Mouse (Mus musculus) E14TG2a.4 (cell line): ENCODE data around the gene Mettl7b.

Experiments used
- H3K27me3 ChIP-seq: 2 replicates; pipeline ENCODE4 v1.6.1; 2014; ENCODE audit warnings: low read length, control low read depth; ENCODE audit not compliant: insufficient read depth
- H3K36me3 ChIP-seq: 2 replicates; pipeline ENCODE4 v1.6.1; 2014; ENCODE audit warnings: low read length, control low read depth; ENCODE audit not compliant: insufficient read depth
- H3K4me1 ChIP-seq: replicated peaks from 2 replicates; pipeline ENCODE4 v1.6.1; 2014; ENCODE audit warnings: low read depth, low read length, control low read depth
- H3K4me3 ChIP-seq: replicated peaks from 2 replicates; pipeline ENCODE4 v1.5.1; 2014; ENCODE audit warnings: mild to moderate bottlenecking, low read length
- H3K9me3 ChIP-seq: 2 replicates; pipeline ENCODE4 v1.6.1; 2014; ENCODE audit warnings: low read length, control low read depth
- CTCF ChIP-seq: conservative IDR thresholded peaks from 2 replicates; pipeline ENCODE4 v1.5.1; 2014; ENCODE audit warnings: low read length
- NANOG ChIP-seq: IDR thresholded peaks from 2 replicates; pipeline ENCODE4 v1.6.1; 2014; ENCODE audit warnings: borderline replicate concordance, low read length, mixed read lengths
- POU5F1 ChIP-seq: IDR thresholded peaks from 2 replicates; pipeline ENCODE4 v1.6.1; 2014; ENCODE audit warnings: low read length, borderline replicate concordance

Gene Mettl7b

DNA sequence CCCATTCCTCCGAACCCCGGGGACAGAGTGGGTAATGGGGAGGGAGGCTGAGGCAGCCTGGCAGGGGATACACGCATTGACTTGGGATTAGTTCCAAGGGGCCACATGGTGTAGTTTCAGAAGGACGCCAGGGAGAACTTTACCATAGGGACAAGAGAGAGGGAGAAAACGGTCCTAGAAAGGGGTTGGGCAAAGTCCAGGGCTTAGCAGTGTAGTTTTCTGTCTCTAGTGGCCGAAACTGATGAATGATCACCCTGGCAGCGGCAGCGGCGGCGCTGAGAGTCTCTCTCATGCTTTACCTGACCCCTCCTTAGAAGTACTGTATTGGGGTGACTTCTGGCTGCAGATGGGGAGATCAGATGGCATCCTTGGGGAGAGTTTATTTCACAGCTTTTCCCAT is 2.4 kb downstream of the Mettl7b start:
- TF ChIP-seq POU5F1 = no peak
- TF ChIP-seq CTCF = no peak
- TF ChIP-seq NANOG = no peak
- Histone ChIP-seq H3K36me3 (no peaks in the 10 kb centered on the region), H3K9me3 (no peaks in the 10 kb centered on the region), H3K27me3 (peaks cover 30% of the 10 kb centered on the region), H3K4me3 (no peak overlapping the region), H3K4me1 (no peaks in the 10 kb centered on the region)

DNA sequence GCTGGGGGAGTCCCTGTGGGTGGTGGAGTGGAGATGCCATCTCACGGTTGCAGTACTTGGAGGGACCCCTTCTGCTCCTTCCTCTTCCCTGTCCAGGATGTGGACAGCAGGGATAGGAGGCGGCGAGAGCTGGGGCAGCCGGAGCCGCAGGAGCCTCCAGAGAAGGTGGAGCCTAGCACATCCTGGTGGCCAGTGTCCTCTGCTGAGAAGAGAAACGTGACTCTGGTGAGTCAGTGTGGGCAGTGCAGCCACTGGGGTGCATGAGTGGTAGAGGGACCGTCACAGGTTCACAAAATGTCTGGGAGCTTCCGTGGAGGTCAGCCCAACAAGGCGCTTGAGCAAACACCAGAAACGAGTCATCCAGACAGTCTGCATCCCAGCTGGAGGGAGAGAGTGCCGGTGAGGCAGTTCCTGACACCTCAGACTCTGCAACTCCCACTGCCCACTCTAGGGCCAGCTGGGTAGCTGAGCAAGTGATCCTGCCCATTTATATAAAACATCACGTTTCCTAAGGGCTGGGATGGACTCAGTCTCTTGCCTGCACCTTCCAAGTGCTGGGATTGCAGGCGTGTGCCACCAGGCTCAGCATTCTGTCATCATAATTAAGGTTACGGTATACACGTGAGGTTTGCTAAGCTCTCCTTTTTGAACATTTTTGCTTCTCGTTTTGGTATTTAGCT is 10.4 kb downstream of the Mettl7b start:
- Histone ChIP-seq H3K27me3 (peaks cover 16% of the 10 kb centered on the region; the same call in 1 of the 2 replicates), H3K36me3 (no peaks in the 10 kb centered on the region), H3K4me1 (peaks cover 15% of the 10 kb centered on the region), H3K4me3 (no peak overlapping the region), H3K9me3 (peaks cover 4% of the 10 kb centered on the region; the same call in 1 of the 2 replicates)
- TF ChIP-seq NANOG (no peak), CTCF (no peak), POU5F1 (no peak)

DNA sequence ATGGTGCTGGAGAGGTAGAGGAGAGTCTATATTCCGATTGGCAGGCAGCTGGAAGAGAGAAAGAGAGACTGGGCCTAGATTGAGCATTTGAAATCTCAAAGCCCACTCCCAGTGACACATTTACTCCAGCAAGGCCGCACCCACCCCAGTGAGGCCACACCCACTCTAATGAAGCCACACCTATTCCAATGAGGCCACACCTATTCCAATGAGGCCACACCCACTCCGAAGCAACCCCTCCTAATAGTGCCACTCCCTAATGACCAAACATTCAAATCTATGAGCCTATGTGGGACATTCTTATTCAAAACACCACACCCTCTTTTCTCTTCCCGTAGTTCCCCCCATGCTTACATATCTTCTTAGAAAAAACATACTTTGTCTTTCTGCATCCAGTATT is 13.3 kb downstream of the Mettl7b start:
- no peak for TF ChIP-seq POU5F1
- no peak for TF ChIP-seq CTCF
- TF ChIP-seq NANOG = no peak
- peaks cover 16% of the 10 kb centered on the region for H3K27me3 ChIP-seq
- H3K9me3 ChIP-seq = peaks cover 4% of the 10 kb centered on the region; the same call in 1 of the 2 replicates
- H3K4me3 ChIP-seq = no peak overlapping the region
- H3K36me3 ChIP-seq = no peaks in the 10 kb centered on the region
- H3K4me1 ChIP-seq = peaks cover 15% of the 10 kb centered on the region

DNA sequence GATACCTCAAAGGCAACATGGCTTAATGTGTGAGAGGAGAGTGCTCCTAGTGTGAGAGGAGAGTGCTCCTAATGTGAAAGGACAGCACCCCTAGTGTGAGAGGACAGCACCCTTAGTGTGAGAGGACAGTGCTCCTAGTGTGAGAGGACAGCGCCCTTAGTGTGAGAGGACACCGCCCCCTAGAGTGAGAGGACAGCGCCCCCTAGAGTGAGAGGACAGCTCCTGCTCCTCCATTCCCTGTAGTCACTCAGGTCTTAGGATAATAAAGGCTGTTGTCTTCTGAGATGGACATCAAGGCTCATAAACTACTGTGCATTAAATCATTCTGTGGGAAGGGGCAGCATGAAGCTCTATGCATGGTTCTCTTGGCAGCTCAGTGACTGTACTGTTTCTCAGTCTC is 15.1 kb downstream of the Mettl7b start:
- Histone ChIP-seq H3K4me1 (peaks cover 17% of the 10 kb centered on the region), H3K36me3 (no peaks in the 10 kb centered on the region), H3K9me3 (peaks cover 4% of the 10 kb centered on the region; the same call in 1 of the 2 replicates), H3K4me3 (no peak overlapping the region), H3K27me3 (peaks cover 24% of the 10 kb centered on the region)
- no peak for TF ChIP-seq POU5F1
- TF ChIP-seq CTCF = peak; percentile 55
- no peak for TF ChIP-seq NANOG

DNA sequence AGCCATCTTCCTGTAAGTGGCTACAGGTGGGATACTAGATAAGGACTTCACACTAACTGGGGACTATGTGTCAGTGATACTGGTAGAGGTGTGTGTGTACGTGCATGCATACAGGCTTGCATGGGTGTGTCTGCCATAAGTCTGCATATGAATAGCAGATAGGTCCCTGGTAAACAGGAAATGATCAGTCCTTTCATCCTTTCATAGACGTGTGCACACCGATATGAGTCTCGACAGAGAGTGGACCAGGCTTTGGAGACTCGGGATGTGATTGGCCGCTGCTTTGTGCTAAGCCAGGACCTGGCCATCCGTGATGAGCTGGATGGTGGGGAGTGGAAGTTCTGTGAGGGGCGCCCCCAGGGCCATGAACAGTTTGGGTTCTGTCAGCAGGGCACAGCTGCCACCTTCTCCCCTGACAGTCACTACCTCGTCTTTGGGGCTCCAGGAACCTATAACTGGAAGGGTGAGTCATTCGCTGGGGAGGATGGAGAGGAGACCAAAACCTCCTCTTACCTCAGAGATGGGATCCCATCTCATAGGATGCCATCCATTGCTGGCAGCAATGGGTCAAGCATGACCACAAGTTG is 20.2 kb downstream of the Mettl7b start:
- Histone ChIP-seq H3K27me3 (peaks cover 47% of the 10 kb centered on the region), H3K9me3 (no peaks in the 10 kb centered on the region), H3K4me3 (no peak overlapping the region), H3K4me1 (0 out of 2 replicates have a peak, but pooled peaks cover 2% of the 10 kb centered on the region), H3K36me3 (no peaks in the 10 kb centered on the region)
- TF ChIP-seq POU5F1 = no peak
- TF ChIP-seq CTCF = no peak
- TF ChIP-seq NANOG = no peak

DNA sequence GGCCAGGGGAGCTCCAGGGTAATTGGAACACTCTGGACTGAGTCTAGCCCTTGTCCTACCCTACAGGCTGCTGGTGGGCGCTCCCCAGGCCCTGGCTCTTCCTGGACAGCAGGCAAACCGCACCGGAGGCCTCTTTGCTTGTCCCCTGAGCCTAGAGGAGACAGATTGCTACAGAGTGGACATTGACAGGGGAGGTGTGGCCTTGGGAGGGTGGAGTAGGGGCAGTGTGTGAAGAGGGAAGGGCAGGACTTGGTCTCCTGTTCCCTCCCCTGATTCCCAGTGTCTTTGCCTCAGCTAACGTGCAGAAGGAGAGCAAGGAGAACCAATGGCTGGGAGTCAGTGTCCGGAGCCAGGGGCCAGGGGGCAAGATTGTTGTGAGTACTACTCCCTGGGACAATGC is 21.8 kb downstream of the Mettl7b start:
- no peak overlapping the region for H3K4me3 ChIP-seq
- H3K27me3 ChIP-seq = peaks cover 63% of the 10 kb centered on the region
- H3K9me3 ChIP-seq = no peaks in the 10 kb centered on the region
- TF ChIP-seq CTCF = no peak
- no peak for TF ChIP-seq NANOG
- no peak for TF ChIP-seq POU5F1
- H3K4me1 ChIP-seq = peaks cover 12% of the 10 kb centered on the region
- H3K36me3 ChIP-seq = no peaks in the 10 kb centered on the region

DNA sequence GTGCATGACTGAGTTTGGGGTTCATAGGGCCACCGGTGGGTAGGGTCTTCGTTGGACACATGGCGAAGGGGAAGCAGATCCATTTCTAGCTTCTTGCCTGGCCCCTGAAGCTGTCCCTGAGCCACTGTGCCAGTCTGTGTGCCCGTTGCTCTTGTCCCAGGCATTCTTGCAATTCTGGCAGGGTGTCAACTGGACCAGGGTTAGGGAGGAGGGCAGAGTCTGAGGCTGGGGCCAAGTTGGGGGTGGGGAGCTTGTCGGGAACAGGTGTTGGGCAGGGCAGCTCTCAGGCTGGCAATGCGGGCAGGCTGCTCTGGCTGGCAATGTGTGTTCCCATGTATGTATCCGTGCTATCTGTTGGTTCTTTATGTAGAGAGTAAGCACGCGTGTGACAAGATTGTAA is 22.3 kb downstream of the Mettl7b start:
- Histone ChIP-seq H3K9me3 (no peaks in the 10 kb centered on the region), H3K27me3 (peaks cover 67% of the 10 kb centered on the region), H3K36me3 (no peaks in the 10 kb centered on the region), H3K4me1 (peaks cover 15% of the 10 kb centered on the region), H3K4me3 (no peak overlapping the region)
- TF ChIP-seq POU5F1 (no peak), NANOG (no peak), CTCF (no peak)

DNA sequence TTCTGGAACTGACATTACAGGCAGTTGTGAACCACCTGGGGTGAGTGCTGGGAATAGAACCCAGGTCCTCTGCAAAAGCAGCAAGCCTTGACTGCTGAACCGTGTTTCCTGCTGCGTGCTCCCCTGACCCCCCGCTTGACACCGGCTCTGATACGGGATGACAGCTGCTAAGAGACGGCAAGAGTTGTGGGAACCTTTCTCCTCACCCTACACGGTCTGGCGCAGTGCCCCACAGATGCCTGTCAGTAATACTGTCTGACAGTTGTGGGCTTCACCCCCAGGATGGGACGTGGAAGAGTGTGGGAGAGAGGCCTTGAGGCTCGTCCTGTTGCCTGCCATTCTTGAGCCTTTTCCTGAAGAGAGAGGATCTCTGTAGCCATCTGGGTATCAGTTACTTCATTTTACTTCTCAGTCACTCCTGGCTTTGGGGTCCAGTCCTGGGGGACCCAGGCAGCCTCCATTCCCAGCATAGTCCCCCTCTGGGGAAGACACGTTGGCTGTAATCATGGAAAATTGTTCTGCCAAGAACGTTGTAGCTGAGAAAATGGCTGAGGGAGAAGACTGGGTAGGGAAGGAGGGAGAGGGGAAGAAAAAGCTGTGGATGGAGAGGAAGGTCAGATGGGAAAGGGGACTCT is 22.9 kb downstream of the Mettl7b start:
- no peaks in the 10 kb centered on the region for H3K9me3 ChIP-seq
- TF ChIP-seq POU5F1 (no peak), NANOG (no peak), CTCF (no peak)
- H3K4me3 ChIP-seq = no peak overlapping the region
- H3K36me3 ChIP-seq = no peaks in the 10 kb centered on the region
- H3K4me1 ChIP-seq = peaks cover 20% of the 10 kb centered on the region
- H3K27me3 ChIP-seq = peaks cover 69% of the 10 kb centered on the region

DNA sequence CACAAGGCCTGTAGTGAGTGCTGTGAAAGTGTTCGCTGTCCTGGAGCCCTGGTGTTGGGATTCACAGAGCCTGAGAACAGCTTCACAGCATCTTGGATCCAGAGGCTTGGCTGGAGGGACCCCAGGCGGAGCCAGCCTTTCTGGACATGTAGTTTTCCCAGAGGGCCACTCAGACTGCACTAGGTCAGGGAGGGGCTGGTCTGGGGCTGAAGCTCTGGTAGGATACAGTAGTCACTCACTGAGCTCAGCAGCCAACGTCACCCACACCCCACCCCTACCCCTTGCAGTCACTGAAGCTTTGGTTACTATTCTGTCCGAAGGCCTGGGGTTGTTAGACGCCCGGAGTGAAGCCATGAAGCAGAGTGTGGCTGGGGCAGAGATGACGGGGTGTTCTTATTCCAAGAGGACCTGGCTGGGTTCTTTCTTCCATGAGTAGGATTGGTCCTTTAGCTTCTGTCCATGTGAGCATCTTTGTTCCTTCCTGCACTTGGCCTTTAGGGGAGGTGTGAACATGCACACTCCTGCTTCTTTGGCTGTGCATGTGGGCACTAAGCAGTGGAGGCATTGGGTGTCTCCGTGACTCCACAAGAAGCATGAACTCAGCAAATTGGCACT is 24.9 kb downstream of the Mettl7b start:
- Histone ChIP-seq H3K27me3 (peaks cover 77% of the 10 kb centered on the region), H3K9me3 (no peaks in the 10 kb centered on the region), H3K36me3 (no peaks in the 10 kb centered on the region), H3K4me1 (peaks cover 22% of the 10 kb centered on the region), H3K4me3 (no peak overlapping the region)
- TF ChIP-seq NANOG (no peak), CTCF (no peak), POU5F1 (no peak)
